Mouse (Mus musculus) heart, embryonic 10.5 days (tissue): ENCODE measurements at regions not wholly inside any gene's neighbourhood (a gene's known extent, or its start where the extent isn't known, plus 50 kb on each side); places are given as distances from the start of the nearest gene placed in this dataset.

ENCODE experiments used
- DNase-seq: peaks from one replicate; pipeline ENCODE4 v3.0.0-alpha.2; 2017; ENCODE audit warnings: low spot score
- H3K27ac ChIP-seq: fragments of 300-500 bp; sonication (generic); 2 replicates; pipeline ENCODE4 v1.5.1; 2016; ENCODE audit warnings: mild to moderate bottlenecking
- H3K27me3 ChIP-seq: fragments of 300-500 bp; sonication (generic); 2 replicates; pipeline ENCODE4 v1.6.1; 2016; ENCODE audit warnings: mild to moderate bottlenecking; ENCODE audit not compliant: poor library complexity, insufficient read depth, severe bottlenecking
- H3K36me3 ChIP-seq: fragments of 300-500 bp; sonication (generic); 2 replicates; pipeline ENCODE4 v1.6.1; 2016; ENCODE audit warnings: mild to moderate bottlenecking, moderate library complexity
- H3K4me1 ChIP-seq: fragments of 300-500 bp; sonication (generic); 2 replicates; pipeline ENCODE4 v1.6.1; 2016; ENCODE audit warnings: mild to moderate bottlenecking
- H3K4me3 ChIP-seq: fragments of 300-500 bp; sonication (generic); 2 replicates; pipeline ENCODE4 v1.5.1; 2016; ENCODE audit warnings: mild to moderate bottlenecking, moderate library complexity
- H3K9me3 ChIP-seq: fragments of 300-500 bp; sonication (generic); 2 replicates; pipeline ENCODE4 v1.6.1; 2016; ENCODE audit warnings: mild to moderate bottlenecking, moderate library complexity
- WGBS: fragments of 180-500 bp; shearing (Covaris S2); methylation state at CpG from one replicate; pipeline ENCODE4 v1.1.7; 2016; 5-methylcytosine and 5-hydroxymethylcytosine counted together

DNA sequence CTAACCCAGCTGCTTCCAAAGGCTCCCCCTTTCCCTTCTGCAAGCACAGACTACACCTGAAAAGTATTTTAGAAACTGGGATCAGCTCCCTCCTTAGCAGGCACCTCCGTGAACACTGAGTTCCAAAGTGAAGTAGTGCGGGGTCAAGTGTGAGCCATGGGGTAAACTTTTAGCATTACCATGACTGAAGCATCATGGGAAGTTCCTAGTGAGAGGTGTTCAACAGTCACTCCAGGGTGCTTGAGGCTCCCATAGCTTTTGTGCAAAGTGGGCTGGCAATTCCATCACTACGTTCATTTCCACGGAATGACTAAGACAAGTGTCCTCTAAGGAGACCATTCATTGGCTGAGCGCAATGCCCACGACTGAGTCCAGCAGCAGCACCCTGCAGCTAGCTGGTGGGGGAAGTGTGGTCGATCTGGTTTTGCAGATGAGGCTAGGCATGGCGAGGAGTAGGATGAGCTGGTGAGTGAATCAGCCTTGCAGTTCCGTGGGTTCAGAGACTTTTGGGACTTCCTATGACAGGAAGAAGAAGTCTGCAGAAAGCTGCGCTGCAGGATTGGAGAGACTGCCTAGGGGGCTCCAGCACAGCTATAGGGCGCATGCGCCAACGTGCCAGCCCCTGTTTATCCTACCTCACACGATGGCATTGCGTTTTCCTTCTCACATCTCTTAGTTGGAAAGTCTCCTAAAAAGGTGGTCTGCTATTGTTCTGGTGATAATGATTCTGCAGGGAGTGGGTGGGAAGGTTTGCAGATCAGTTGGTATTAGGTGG lies 73.4 kb downstream of the Fam43a start:
- Histone ChIP-seq H3K27ac (0 out of 2 replicates have a peak overlapping the region, but pooled peaks have one; percentile 3), H3K4me1 (peaks cover 6% of the 10 kb centered on the region; the same call in 1 of the 2 replicates), H3K27me3 (no peaks in the 10 kb centered on the region), H3K36me3 (no peaks in the 10 kb centered on the region), H3K4me3 (no peak overlapping the region), H3K9me3 (no peaks in the 10 kb centered on the region)
- no peak for DNase-seq
- WGBS = 65% methylated on average over 15 of the region's 15 CpGs

GRCm38 (mm10) chr16:30673662-30674061 lies 74.1 kb downstream of the Fam43a start:
- H3K27ac ChIP-seq = no peak overlapping the region
- no peaks in the 10 kb centered on the region for H3K9me3 ChIP-seq
- no peak overlapping the region for H3K4me3 ChIP-seq
- no peaks in the 10 kb centered on the region for H3K36me3 ChIP-seq
- H3K4me1 ChIP-seq = peaks cover 10% of the 10 kb centered on the region; the same call in 1 of the 2 replicates
- 84% methylated on average over 15 of the region's 15 CpGs for WGBS
- H3K27me3 ChIP-seq = no peaks in the 10 kb centered on the region
- DNase-seq = no peak

- Histone ChIP-seq H3K27me3 (no peaks in the 10 kb centered on the region), H3K36me3 (no peaks in the 10 kb centered on the region), H3K9me3 (no peaks in the 10 kb centered on the region), H3K27ac (no peak overlapping the region), H3K4me3 (no peak overlapping the region), H3K4me1 (peaks cover 10% of the 10 kb centered on the region; the same call in 1 of the 2 replicates)
- 61% methylated on average over 4 of the region's 4 CpGs for WGBS
- no peak for DNase-seq
Measured at GRCm38 (mm10) chr16:30675829-30676228, 76.3 kb downstream of the Fam43a start.

DNA sequence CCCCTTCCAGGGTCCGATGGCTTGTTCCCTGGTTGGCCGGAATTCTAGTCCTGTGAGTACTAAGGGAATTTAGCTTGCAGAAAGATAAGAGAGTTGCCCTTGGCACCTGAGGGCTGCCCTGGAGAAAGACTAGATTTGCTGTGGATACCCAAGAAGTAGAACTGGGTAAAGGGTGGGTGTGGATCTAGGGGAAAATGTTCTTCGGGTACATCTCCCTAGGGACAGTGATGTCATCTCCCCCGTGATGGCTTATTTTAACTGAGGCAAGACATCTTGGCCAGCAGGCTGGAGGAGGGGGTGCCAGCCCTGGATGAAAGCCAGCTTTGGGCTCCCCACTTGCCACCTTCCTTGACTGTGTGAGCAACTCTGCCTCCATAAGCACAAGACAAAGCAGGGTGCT lies 77.5 kb downstream of the Fam43a start:
- no peaks in the 10 kb centered on the region for H3K9me3 ChIP-seq
- peaks cover 10% of the 10 kb centered on the region; the same call in 1 of the 2 replicates for H3K4me1 ChIP-seq
- H3K27ac ChIP-seq = no peak overlapping the region
- H3K27me3 ChIP-seq = no peaks in the 10 kb centered on the region
- DNase-seq = no peak
- 73% methylated on average over 4 of the region's 4 CpGs for WGBS
- H3K4me3 ChIP-seq = no peak overlapping the region
- no peaks in the 10 kb centered on the region for H3K36me3 ChIP-seq

DNA sequence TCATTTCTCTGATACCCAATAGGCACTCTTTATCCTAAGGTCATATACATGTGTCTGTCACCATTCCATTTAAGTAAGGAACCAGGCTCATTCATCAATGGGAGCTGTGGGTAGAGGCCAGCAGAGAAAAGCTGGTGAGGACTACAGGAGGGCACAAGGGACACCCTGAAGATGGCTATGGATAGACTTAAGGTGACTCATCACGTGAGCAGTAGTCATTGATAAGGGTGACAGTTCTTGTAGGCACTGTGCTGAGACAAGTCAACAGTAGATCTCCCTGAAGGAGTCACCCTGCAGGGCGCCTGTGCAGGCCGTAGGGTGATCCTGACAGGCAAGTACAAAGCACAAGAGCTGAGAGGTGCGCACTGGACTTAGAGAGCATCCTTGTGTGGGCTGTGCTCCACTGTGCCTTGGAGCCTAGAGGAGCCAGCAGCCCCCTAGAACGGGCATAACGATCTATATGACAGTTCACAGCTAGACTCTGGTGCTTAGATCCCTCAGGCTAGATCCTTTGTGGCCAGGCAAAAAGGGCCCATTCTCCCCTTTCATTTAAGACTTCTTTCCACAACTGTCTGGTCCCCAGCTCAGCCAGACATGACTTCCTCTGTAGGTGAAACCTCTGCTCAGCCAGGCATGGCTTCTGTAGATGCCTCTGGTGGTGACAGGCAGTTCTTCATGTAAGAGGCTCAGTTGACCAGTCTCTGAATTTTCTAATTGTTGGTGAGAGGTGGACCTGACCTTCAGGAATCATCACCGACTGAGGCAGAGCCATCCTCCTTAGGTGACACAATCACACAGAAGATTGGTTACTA lies 78.6 kb downstream of the Fam43a start:
- no peak overlapping the region for H3K27ac ChIP-seq
- H3K4me1 ChIP-seq = peaks cover 7% of the 10 kb centered on the region; the same call in 1 of the 2 replicates
- H3K4me3 ChIP-seq = no peak overlapping the region
- WGBS = 81% methylated on average over 7 of the region's 7 CpGs
- H3K36me3 ChIP-seq = no peaks in the 10 kb centered on the region
- no peaks in the 10 kb centered on the region for H3K27me3 ChIP-seq
- no peaks in the 10 kb centered on the region for H3K9me3 ChIP-seq
- no peak for DNase-seq

DNA sequence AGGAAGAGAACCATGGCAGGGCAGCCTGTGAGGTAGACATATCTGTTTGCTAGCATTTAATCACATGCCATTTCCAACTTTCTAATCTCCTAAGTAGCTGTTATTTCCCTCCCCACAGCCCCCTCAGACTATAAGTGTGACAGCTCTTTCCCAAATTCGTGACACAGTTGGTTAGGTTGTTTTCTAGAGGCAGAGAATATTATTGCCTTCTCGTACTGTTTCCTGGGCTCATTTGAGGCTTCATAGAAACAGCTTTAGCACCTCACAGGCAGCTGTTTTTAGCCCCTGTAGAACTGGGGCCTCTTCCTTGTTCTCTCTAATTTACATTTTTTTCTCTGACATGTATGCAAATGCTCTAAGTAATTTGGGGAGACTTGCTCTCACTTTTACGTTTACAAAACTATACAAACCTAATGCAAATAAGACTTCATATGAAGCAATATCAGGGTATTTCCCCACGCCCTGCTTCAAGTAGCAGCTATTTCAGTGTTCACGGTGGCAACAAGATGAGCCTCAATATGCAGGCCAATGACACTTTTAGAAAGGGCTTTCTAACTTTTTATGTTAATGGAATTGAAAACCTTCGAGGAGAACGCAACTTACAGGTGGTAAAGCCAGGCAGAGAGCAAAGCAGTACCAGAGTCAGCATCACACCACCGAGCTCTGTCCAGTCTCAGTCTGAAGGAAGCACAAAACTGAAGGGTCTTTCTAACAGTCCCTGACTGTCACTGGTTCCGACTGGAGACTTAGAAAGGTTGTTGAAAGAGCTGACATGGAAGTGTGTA lies 79.4 kb downstream of the Fam43a start:
- Histone ChIP-seq H3K36me3 (no peaks in the 10 kb centered on the region), H3K27ac (no peak overlapping the region), H3K4me1 (peaks cover 4% of the 10 kb centered on the region; the same call in 1 of the 2 replicates), H3K27me3 (no peaks in the 10 kb centered on the region), H3K4me3 (no peak overlapping the region), H3K9me3 (no peaks in the 10 kb centered on the region)
- no peak for DNase-seq
- WGBS = 80% methylated on average over 9 of the region's 9 CpGs

GRCm38 (mm10) chr16:30679493-30679811 lies 79.9 kb downstream of the Fam43a start:
- Histone ChIP-seq H3K36me3 (no peaks in the 10 kb centered on the region), H3K4me1 (peaks cover 4% of the 10 kb centered on the region; the same call in 1 of the 2 replicates), H3K27ac (no peak overlapping the region), H3K9me3 (no peaks in the 10 kb centered on the region; the same call in 1 of the 2 replicates), H3K4me3 (no peak overlapping the region), H3K27me3 (no peaks in the 10 kb centered on the region)
- no peak for DNase-seq
- WGBS = 82% methylated on average over 3 of the region's 3 CpGs

GRCm38 (mm10) chr16:30681421-30681820 lies 81.9 kb downstream of the Fam43a start:
- 73% methylated on average over 4 of the region's 4 CpGs for WGBS
- H3K9me3 ChIP-seq = no peaks in the 10 kb centered on the region; the same call in 1 of the 2 replicates
- no peaks in the 10 kb centered on the region for H3K36me3 ChIP-seq
- H3K27me3 ChIP-seq = no peaks in the 10 kb centered on the region
- H3K27ac ChIP-seq = no peak overlapping the region
- H3K4me1 ChIP-seq = peaks cover 4% of the 10 kb centered on the region; the same call in 1 of the 2 replicates
- DNase-seq = no peak
- H3K4me3 ChIP-seq = no peak overlapping the region

DNA sequence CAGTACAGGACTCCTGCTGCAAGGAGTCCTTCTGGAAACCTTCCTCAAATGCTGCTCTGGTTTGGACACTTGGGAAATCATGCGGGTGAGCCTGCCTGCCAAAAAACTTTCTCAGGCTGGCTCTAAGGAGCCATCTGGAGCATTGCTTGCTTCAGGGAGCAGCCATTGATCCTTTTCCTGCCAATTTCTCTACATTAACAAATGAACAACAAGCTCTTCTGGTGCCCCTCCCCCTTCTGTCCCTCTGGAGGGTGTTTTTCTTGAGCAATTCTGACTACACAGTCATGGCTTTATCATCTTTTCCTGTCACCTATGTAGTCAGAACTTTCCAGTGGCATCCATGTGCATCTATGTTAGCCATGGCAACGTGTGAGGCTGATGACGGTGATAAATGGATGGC lies 84.5 kb downstream of the Fam43a start:
- Histone ChIP-seq H3K27me3 (no peaks in the 10 kb centered on the region), H3K4me1 (peaks cover 11% of the 10 kb centered on the region; the same call in 1 of the 2 replicates), H3K9me3 (no peaks in the 10 kb centered on the region; the same call in 1 of the 2 replicates), H3K27ac (no peak overlapping the region), H3K36me3 (no peaks in the 10 kb centered on the region), H3K4me3 (no peak overlapping the region)
- 83% methylated on average over 3 of the region's 3 CpGs for WGBS
- DNase-seq = no peak

- no peak overlapping the region for H3K4me3 ChIP-seq
- no peak overlapping the region for H3K27ac ChIP-seq
- no peak for DNase-seq
- no peaks in the 10 kb centered on the region for H3K27me3 ChIP-seq
- H3K36me3 ChIP-seq = no peaks in the 10 kb centered on the region
- H3K9me3 ChIP-seq = no peaks in the 10 kb centered on the region; the same call in 1 of the 2 replicates
- WGBS = 43% methylated on average over 6 of the region's 6 CpGs
- H3K4me1 ChIP-seq = peaks cover 15% of the 10 kb centered on the region; the same call in 1 of the 2 replicates
Measured at GRCm38 (mm10) chr16:30686536-30686935, 87.0 kb downstream of the Fam43a start.

GRCm38 (mm10) chr16:30687225-30687624 lies 87.7 kb downstream of the Fam43a start:
- no peak overlapping the region for H3K4me3 ChIP-seq
- WGBS = 85% methylated on average over 6 of the region's 6 CpGs
- no peaks in the 10 kb centered on the region for H3K27me3 ChIP-seq
- H3K27ac ChIP-seq = no peak overlapping the region
- H3K4me1 ChIP-seq = peaks cover 15% of the 10 kb centered on the region; the same call in 1 of the 2 replicates
- no peak for DNase-seq
- H3K9me3 ChIP-seq = no peaks in the 10 kb centered on the region; the same call in 1 of the 2 replicates
- no peaks in the 10 kb centered on the region for H3K36me3 ChIP-seq

GRCm38 (mm10) chr16:30687682-30688081 lies 88.2 kb downstream of the Fam43a start:
- H3K27ac ChIP-seq = no peak overlapping the region; the same call in 1 of the 2 replicates
- peaks cover 15% of the 10 kb centered on the region; the same call in 1 of the 2 replicates for H3K4me1 ChIP-seq
- DNase-seq = no peak
- no peak overlapping the region for H3K4me3 ChIP-seq
- no peaks in the 10 kb centered on the region for H3K27me3 ChIP-seq
- H3K36me3 ChIP-seq = no peaks in the 10 kb centered on the region
- H3K9me3 ChIP-seq = no peaks in the 10 kb centered on the region; the same call in 1 of the 2 replicates
- 77% methylated on average over 8 of the region's 8 CpGs for WGBS
